Mouse (Mus musculus): ENCODE data around the gene Stx16. TPM values are rescaled to one million over a fixed set of nuclear protein-coding genes. Genes with fewer than 3 reads are reported as not detected.

Stx16 gene
- polyA plus RNA-seq, 2 experiments = 2.1 to 10.9 TPM

GRCm38 (mm10) chr2:174082380-174082918 lies 6.3 kb downstream of the Stx16 start:
- ATAC-seq (ENCODE audit: insufficient read depth) (no peak), DNase-seq (ENCODE audit: low read depth in 3 of 3, low spot score in 3 of 3) (no peak)
- H3K36me3 ChIP-seq (replicated peaks; ENCODE audit: control insufficient read depth, insufficient read depth, low read depth) = no peaks in the 10 kb centered on the region
- H3K4me1 ChIP-seq (replicated peaks; ENCODE audit: control insufficient read depth in 2 of 2, insufficient read depth in 2 of 2, low read length in 1 of 2) = peaks cover 3 to 6% of the 10 kb centered on the region in 2 experiments; a peak in 3 of 4 replicates
- WGBS (ENCODE audit: insufficient replicate concordance) = 56% methylated on average over 3 of the region's 3 CpGs
- H3K27me3 ChIP-seq (ENCODE audit: control insufficient read depth, insufficient read depth, low read length) = no peaks in the 10 kb centered on the region
- no peak overlapping the region for H3K27ac ChIP-seq
- H3K4me3 ChIP-seq (ENCODE audit: insufficient read depth in 1 of 2, low read depth in 2 of 2, low read length in 2 of 2) = no peak overlapping the region
- H3K9ac ChIP-seq (replicated peaks) = no peak overlapping the region
- no peaks in the 10 kb centered on the region for H3K9me3 ChIP-seq (ENCODE audit: control insufficient read depth, low read length)
- TF ChIP-seq CTCF (IDR thresholded peaks at IDR 0.05; ENCODE audit: low read depth) (no peak), EP300 (IDR thresholded peaks at IDR 0.05; ENCODE audit: low read depth) (no peak)
- H3K4me2 ChIP-seq (ENCODE audit: low read depth) = no peak overlapping the region

GRCm38 (mm10) chr2:174095086-174095485 lies 19.0 kb downstream of the Stx16 start:
- no peak for ATAC-seq (ENCODE audit: insufficient read depth)
- Histone ChIP-seq H3K36me3 (replicated peaks; ENCODE audit: control insufficient read depth, insufficient read depth, low read depth) (peaks cover 7% of the 10 kb centered on the region; the same call in 1 of the 2 replicates), H3K4me1 (replicated peaks; ENCODE audit: control insufficient read depth in 2 of 2, insufficient read depth in 2 of 2, low read length in 1 of 2) (no peaks in the 10 kb centered on the region), H3K4me2 (ENCODE audit: low read depth) (no peak overlapping the region), H3K4me3 (ENCODE audit: insufficient read depth in 1 of 2, low read depth in 2 of 2, low read length in 2 of 2) (no peak overlapping the region), H3K27ac (no peak overlapping the region), H3K9ac (replicated peaks) (no peak overlapping the region), H3K9me3 (ENCODE audit: control insufficient read depth, low read length) (no peaks in the 10 kb centered on the region), H3K27me3 (ENCODE audit: control insufficient read depth, insufficient read depth, low read length) (no peaks in the 10 kb centered on the region)
- TF ChIP-seq EP300 (IDR thresholded peaks at IDR 0.05; ENCODE audit: low read depth) (no peak), CTCF (IDR thresholded peaks at IDR 0.05; ENCODE audit: low read depth) (no peak)
- 78% methylated on average over 3 of the region's 3 CpGs for WGBS (ENCODE audit: insufficient replicate concordance)
- no peak for DNase-seq (ENCODE audit: low read depth in 3 of 3, low spot score in 3 of 3)

GRCm38 (mm10) chr2:174102399-174102798 lies 26.3 kb downstream of the Stx16 start:
- H3K27me3 ChIP-seq (ENCODE audit: control insufficient read depth, insufficient read depth, low read length) = no peaks in the 10 kb centered on the region
- DNase-seq (ENCODE audit: low read depth in 3 of 3, low spot score in 3 of 3) (no peak), ATAC-seq (ENCODE audit: insufficient read depth) (no peak)
- H3K4me2 ChIP-seq (ENCODE audit: low read depth) = no peak overlapping the region
- no peak overlapping the region for H3K9ac ChIP-seq (replicated peaks)
- H3K4me1 ChIP-seq (replicated peaks; ENCODE audit: control insufficient read depth in 2 of 2, insufficient read depth in 2 of 2, low read length in 1 of 2) = 0 out of 4 replicates have a peak, but pooled peaks cover 0 to 2% of the 10 kb centered on the region in 2 experiments
- H3K9me3 ChIP-seq (ENCODE audit: control insufficient read depth, low read length) = no peaks in the 10 kb centered on the region
- no peak overlapping the region for H3K4me3 ChIP-seq (ENCODE audit: insufficient read depth in 1 of 2, low read depth in 2 of 2, low read length in 2 of 2)
- no peak overlapping the region for H3K27ac ChIP-seq
- WGBS (ENCODE audit: insufficient replicate concordance) = 73% methylated on average over 7 of the region's 7 CpGs
- TF ChIP-seq EP300 (IDR thresholded peaks at IDR 0.05; ENCODE audit: low read depth) (no peak), CTCF (IDR thresholded peaks at IDR 0.05; ENCODE audit: low read depth) (no peak)
- H3K36me3 ChIP-seq (replicated peaks; ENCODE audit: control insufficient read depth, insufficient read depth, low read depth) = no peaks in the 10 kb centered on the region

- Histone ChIP-seq H3K4me3 (ENCODE audit: insufficient read depth in 1 of 2, low read depth in 2 of 2, low read length in 2 of 2) (no peak overlapping the region), H3K36me3 (replicated peaks; ENCODE audit: control insufficient read depth, insufficient read depth, low read depth) (no peaks in the 10 kb centered on the region), H3K4me1 (replicated peaks; ENCODE audit: control insufficient read depth in 2 of 2, insufficient read depth in 2 of 2, low read length in 1 of 2) (0 out of 4 replicates have a peak, but pooled peaks cover 0 to 2% of the 10 kb centered on the region in 2 experiments), H3K27me3 (ENCODE audit: control insufficient read depth, insufficient read depth, low read length) (no peaks in the 10 kb centered on the region), H3K4me2 (ENCODE audit: low read depth) (no peak overlapping the region), H3K9ac (replicated peaks) (no peak overlapping the region), H3K27ac (no peak overlapping the region), H3K9me3 (ENCODE audit: control insufficient read depth, low read length) (no peaks in the 10 kb centered on the region)
- DNase-seq (ENCODE audit: low read depth in 3 of 3, low spot score in 3 of 3) (no peak), ATAC-seq (ENCODE audit: insufficient read depth) (no peak)
- 62% methylated on average over 4 of the region's 4 CpGs for WGBS (ENCODE audit: insufficient replicate concordance)
- TF ChIP-seq EP300 (IDR thresholded peaks at IDR 0.05; ENCODE audit: low read depth) = no peak
- no peak for TF ChIP-seq CTCF (IDR thresholded peaks at IDR 0.05; ENCODE audit: low read depth)
These were observed 27.4 kb downstream of the Stx16 start for GRCm38 (mm10) chr2:174103527-174103926.

- Histone ChIP-seq H3K4me1 (replicated peaks; ENCODE audit: control insufficient read depth in 2 of 2, insufficient read depth in 2 of 2, low read length in 1 of 2) (peaks cover 0 to 7% of the 10 kb centered on the region in 2 experiments; a peak in 1 of 4 replicates), H3K9me3 (ENCODE audit: control insufficient read depth, low read length) (no peaks in the 10 kb centered on the region), H3K4me3 (ENCODE audit: insufficient read depth in 1 of 2, low read depth in 2 of 2, low read length in 2 of 2) (no peak overlapping the region), H3K36me3 (replicated peaks; ENCODE audit: control insufficient read depth, insufficient read depth, low read depth) (no peaks in the 10 kb centered on the region), H3K4me2 (ENCODE audit: low read depth) (no peak overlapping the region), H3K9ac (replicated peaks) (no peak overlapping the region), H3K27me3 (ENCODE audit: control insufficient read depth, insufficient read depth, low read length) (no peaks in the 10 kb centered on the region), H3K27ac (no peak overlapping the region)
- no peak for ATAC-seq (ENCODE audit: insufficient read depth)
- no peak for DNase-seq (ENCODE audit: low read depth in 3 of 3, low spot score in 3 of 3)
- 61% methylated on average over 3 of the region's 3 CpGs for WGBS (ENCODE audit: insufficient replicate concordance)
- TF ChIP-seq EP300 (IDR thresholded peaks at IDR 0.05; ENCODE audit: low read depth) = no peak
- no peak for TF ChIP-seq CTCF (IDR thresholded peaks at IDR 0.05; ENCODE audit: low read depth)
These were observed 31.3 kb downstream of the Stx16 start for GRCm38 (mm10) chr2:174107375-174107774.
